Mouse (Mus musculus) layer of hippocampus, postnatal 14 days (tissue): Measurements from ENCODE around the gene Gm16442. TPM values are rescaled to one million over a fixed set of nuclear protein-coding genes. Genes with fewer than 3 reads are reported as not detected.
"Not testable (repeated sequence)": the region's sequence is repeated elsewhere in the genome, so short reads cannot be mapped to it uniquely, and the experiment has no call there.

Experiments used
- DNase-seq, 2 experiments: peaks; one replicate each; pipeline ENCODE4 v3.0.0; 2021 to 2022; ENCODE audit warnings: low spot score in 2 of 2, mixed read lengths in 1 of 2
- long read RNA-seq, 2 experiments: library from polyadenylated mRNA; stranded (forward); transcript quantifications; one replicate each; pipeline ENCODE4 v2.0.0; 2021
- total RNA-seq, 2 experiments: library from RNA; stranded (reverse); gene quantifications; 2 replicates each; pipeline ENCODE4 v1.2.3; 2021

Gm16442 gene
- not detected for total RNA-seq
- long read RNA-seq, experiment 1, result 0 reads
- long read RNA-seq, experiment 2, result 0 reads

- DNase-seq, result not testable (repeated sequence)
Observed at GRCm38 (mm10) chr7:20122479-20122878, at the start of gene Gm16442. Gene Gm16442 (minus strand): TSS chr7:20122579.

GRCm38 (mm10) chr7:20168277-20168676 is 45.9 kb upstream of the Gm16442 start, which contains the start of gene Vmn1r94:
Gene Vmn1r94 (minus strand): TSS chr7:20168377.
- DNase-seq, result not testable (repeated sequence)

GRCm38 (mm10) chr7:20138988-20139387 is 16.6 kb upstream of the Gm16442 start, which contains the start of gene Vmn1r93:
Gene Vmn1r93 (minus strand): TSS chr7:20139088.
- not testable (repeated sequence) for DNase-seq

GRCm38 (mm10) chr7:20099380-20099779 is 23.0 kb downstream of the Gm16442 start, which contains the start of gene Vmn1r91:
Gene Vmn1r91 (plus strand): TSS chr7:20099680.
- not testable (repeated sequence) for DNase-seq

- not testable (repeated sequence) for DNase-seq
Observed at GRCm38 (mm10) chr7:20078118-20078517, 44.3 kb downstream of the Gm16442 start.

Other genes starting within 250 kb of the Gm16442 start
- gene Ceacam19, start 234.6 kb downstream of the Gm16442 start, total RNA-seq, result not detected
- 10 to 100 TPM; 10.4 to 11.3 TPM for gene Pvr, start 201.4 kb downstream of the Gm16442 start, total RNA-seq
- not detected for gene Igsf23, start 171.8 kb downstream of the Gm16442 start, total RNA-seq
- gene Ceacam20, start 157.2 kb downstream of the Gm16442 start, total RNA-seq, result not detected
- gene Nlrp9b, start 131.1 kb downstream of the Gm16442 start, total RNA-seq, result not detected
- gene Vmn1r91, start 22.9 kb downstream of the Gm16442 start, total RNA-seq, result not detected
- not detected for gene Vmn1r93, start 16.5 kb upstream of the Gm16442 start, total RNA-seq
- gene Vmn1r94, start 45.8 kb upstream of the Gm16442 start, total RNA-seq, result not detected
- not detected for gene Vmn1r95, start 71.1 kb upstream of the Gm16442 start, total RNA-seq
- not detected for gene Gm6164, start 83.0 kb upstream of the Gm16442 start, total RNA-seq
- not detected for gene Gm4498, start 111.2 kb upstream of the Gm16442 start, total RNA-seq
- not detected for gene Gm5890, start 140.3 kb upstream of the Gm16442 start, total RNA-seq
- gene Gm4133, start 211.5 kb upstream of the Gm16442 start, total RNA-seq, result not detected